ENCODE assay signal across 31 mouse cellular contexts in the genomic region with DNA sequence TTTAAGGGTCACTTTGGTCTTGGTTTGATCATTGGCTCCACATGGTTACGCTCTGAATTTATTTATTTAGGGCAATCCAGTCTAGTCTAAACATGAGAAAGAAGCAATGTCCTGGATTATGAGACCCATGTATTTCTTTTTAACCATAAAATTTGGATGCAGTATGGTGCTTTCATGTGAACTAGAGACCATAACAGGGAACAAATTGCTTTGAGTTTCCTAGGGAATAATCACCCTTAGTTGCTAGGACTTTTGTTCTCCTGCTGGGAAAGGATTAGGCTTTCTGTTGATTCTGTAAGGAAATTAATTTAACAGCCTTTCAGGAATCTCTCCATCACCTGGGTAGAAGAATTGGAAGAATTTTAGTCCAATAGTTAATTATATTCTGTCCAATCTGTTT.
A peak's percentile ranks its signal among the peaks of the same experiment; 100 is the strongest.
DNase-seq lines count a peak whose midpoint lies in the region; ATAC-seq and TF ChIP-seq lines count a peak whose summit lies in the region.
"Had no signal": no experiment of that assay in that cellular context is flagged by ENCODE, and none has a peak within 500 bp of the region (broad histone marks: within the 10 kb centered on the region; RNA-seq: fewer than 3 reads in every experiment).

No protein-coding gene starts in this region.

- ATAC-seq in forebrain, embryonic 12.5 days (ENCODE audit: low FRiP score) = peak; percentile 57; the same call in 1 of the 2 replicates
- no peak for ATAC-seq in forebrain, postnatal 0 days
- 0 out of 2 replicates have a peak, but pooled peaks have one; percentile 34 for ATAC-seq in midbrain, embryonic 12.5 days (ENCODE audit: low FRiP score, low read depth)
- ATAC-seq in midbrain, embryonic 13.5 days = no peak
- ATAC-seq: hindbrain, embryonic 16.5 days; intestine, embryonic 15.5 days; Patski had no signal

- WGBS in forebrain, embryonic 12.5 days = 24% methylated on average over 1 of the region's 1 CpGs
- WGBS in forebrain, postnatal 0 days = 16% methylated on average over 1 of the region's 1 CpGs
- 16% methylated on average over 1 of the region's 1 CpGs for WGBS in midbrain, embryonic 12.5 days
- WGBS in midbrain, embryonic 13.5 days = 14% methylated on average over 1 of the region's 1 CpGs

- no peak overlapping the region for H3K4me2 ChIP-seq in forebrain, embryonic 12.5 days
- no peak overlapping the region for H3K4me2 ChIP-seq in forebrain, postnatal 0 days (ENCODE audit: low read depth)
- H3K4me2 ChIP-seq in midbrain, embryonic 12.5 days (replicated peaks) = no peak overlapping the region
- H3K4me2 ChIP-seq in midbrain, embryonic 13.5 days (replicated peaks) = no peak overlapping the region
- H3K4me2 ChIP-seq: embryonic facial prominence, embryonic 13.5 days; heart, embryonic 12.5 days; heart, embryonic 15.5 days; hindbrain, embryonic 13.5 days; intestine, embryonic 15.5 days had no signal

- no peak overlapping the region for H3K4me3 ChIP-seq in forebrain, embryonic 12.5 days (replicated peaks)
- no peak overlapping the region for H3K4me3 ChIP-seq in forebrain, postnatal 0 days (ENCODE audit: low read depth, low read length)
- H3K4me3 ChIP-seq in midbrain, embryonic 12.5 days = no peak overlapping the region
- H3K4me3 ChIP-seq in midbrain, embryonic 13.5 days (replicated peaks) = no peak overlapping the region
- H3K4me3 ChIP-seq: embryonic facial prominence, embryonic 10.5 days; embryonic facial prominence, embryonic 13.5 days; erythroblast, embryonic 14.5 days; heart, embryonic 12.5 days; heart, embryonic 15.5 days; hindbrain, embryonic 10.5 days; hindbrain, embryonic 13.5 days; intestine, embryonic 15.5 days had no signal

- no peaks in the 10 kb centered on the region for H3K36me3 ChIP-seq in forebrain, embryonic 12.5 days (replicated peaks)
- no peaks in the 10 kb centered on the region for H3K36me3 ChIP-seq in forebrain, postnatal 0 days (ENCODE audit: insufficient read depth)
- no peaks in the 10 kb centered on the region for H3K36me3 ChIP-seq in midbrain, embryonic 12.5 days
- no peaks in the 10 kb centered on the region for H3K36me3 ChIP-seq in midbrain, embryonic 13.5 days
- H3K36me3 ChIP-seq: embryonic facial prominence, embryonic 10.5 days; embryonic facial prominence, embryonic 13.5 days; G1E; heart, embryonic 12.5 days; heart, embryonic 15.5 days; hindbrain, embryonic 10.5 days; hindbrain, embryonic 13.5 days; intestine, embryonic 15.5 days had no signal

- no peak overlapping the region for H3K27ac ChIP-seq in forebrain, embryonic 12.5 days
- no peak overlapping the region for H3K27ac ChIP-seq in forebrain, postnatal 0 days (ENCODE audit: low read depth, low read length)
- H3K27ac ChIP-seq in midbrain, embryonic 12.5 days (replicated peaks) = no peak overlapping the region
- H3K27ac ChIP-seq in midbrain, embryonic 13.5 days = no peak overlapping the region
- H3K27ac ChIP-seq: embryonic facial prominence, embryonic 10.5 days; embryonic facial prominence, embryonic 13.5 days; heart, embryonic 15.5 days; hindbrain, embryonic 10.5 days; hindbrain, embryonic 13.5 days; intestine, embryonic 15.5 days had no signal

- H3K9me3 ChIP-seq in forebrain, embryonic 12.5 days = no peaks in the 10 kb centered on the region
- H3K9me3 ChIP-seq in forebrain, postnatal 0 days (ENCODE audit: low read length) = no peaks in the 10 kb centered on the region
- no peaks in the 10 kb centered on the region for H3K9me3 ChIP-seq in midbrain, embryonic 12.5 days
- H3K9me3 ChIP-seq in midbrain, embryonic 13.5 days = no peaks in the 10 kb centered on the region
- H3K9me3 ChIP-seq: embryonic facial prominence, embryonic 10.5 days; embryonic facial prominence, embryonic 13.5 days; G1E; heart, embryonic 12.5 days; heart, embryonic 15.5 days; hindbrain, embryonic 10.5 days; hindbrain, embryonic 13.5 days; intestine, embryonic 15.5 days had no signal

- H3K4me1 ChIP-seq in forebrain, embryonic 12.5 days = no peaks in the 10 kb centered on the region
- H3K4me1 ChIP-seq in forebrain, postnatal 0 days (ENCODE audit: insufficient read depth) = no peaks in the 10 kb centered on the region
- no peaks in the 10 kb centered on the region for H3K4me1 ChIP-seq in midbrain, embryonic 12.5 days
- H3K4me1 ChIP-seq in midbrain, embryonic 13.5 days (replicated peaks) = no peaks in the 10 kb centered on the region
- H3K4me1 ChIP-seq: embryonic facial prominence, embryonic 10.5 days; embryonic facial prominence, embryonic 13.5 days; heart, embryonic 12.5 days; heart, embryonic 15.5 days; hindbrain, embryonic 10.5 days; hindbrain, embryonic 13.5 days; intestine, embryonic 15.5 days had no signal

- DNase-seq in embryo, embryonic 10.5 days (ENCODE audit: low spot score) = peak; percentile 18
- no peak for DNase-seq in embryo, embryonic 9.5 days (ENCODE audit: extremely low spot score)
- no peak for DNase-seq in forebrain, postnatal 0 days
- DNase-seq in frontal cortex, postnatal 14 days (ENCODE audit: low spot score in 2 of 2) = no peak
- DNase-seq: adrenal gland, postnatal 10 days; adrenal gland, postnatal 36 days; B cell, adult 2 months; cerebellum, adult 11 months; cerebellum, adult 2 months; cerebellum, adult 9-11 months; cerebellum, postnatal 25 days; gastrocnemius, postnatal 25 days; heart, adult 18-20 months; heart, postnatal 10 days; heart, postnatal 36 days; kidney, adult 11 months had no signal

- TF ChIP-seq CTCF in forebrain, postnatal 0 days (IDR thresholded peaks at IDR 0.05; ENCODE audit: low read depth) = no peak

- no peaks in the 10 kb centered on the region for H3K27me3 ChIP-seq in forebrain, embryonic 12.5 days
- no peaks in the 10 kb centered on the region for H3K27me3 ChIP-seq in forebrain, postnatal 0 days (ENCODE audit: insufficient read depth, low read length)
- H3K27me3 ChIP-seq in midbrain, embryonic 12.5 days = no peaks in the 10 kb centered on the region
- no peaks in the 10 kb centered on the region for H3K27me3 ChIP-seq in midbrain, embryonic 13.5 days
- H3K27me3 ChIP-seq: CH12.LX; embryonic facial prominence, embryonic 13.5 days; heart, embryonic 12.5 days; heart, embryonic 15.5 days; hindbrain, embryonic 13.5 days; intestine, embryonic 15.5 days; Patski had no signal

- H3K9ac ChIP-seq in forebrain, embryonic 12.5 days = no peak overlapping the region
- H3K9ac ChIP-seq in forebrain, postnatal 0 days = no peak overlapping the region
- no peak overlapping the region for H3K9ac ChIP-seq in midbrain, embryonic 12.5 days (replicated peaks)
- no peak overlapping the region for H3K9ac ChIP-seq in midbrain, embryonic 13.5 days (replicated peaks)
- H3K9ac ChIP-seq: embryonic facial prominence, embryonic 13.5 days; heart, embryonic 12.5 days; heart, embryonic 15.5 days; hindbrain, embryonic 13.5 days; intestine, embryonic 15.5 days had no signal

Comparison
In these comparisons a context has a peak if more than half of its experiments do, and no peak if none do; other contexts are left out.
1. ATAC-seq: peak in forebrain, embryonic 12.5 days (single experiment) and midbrain, embryonic 12.5 days (single experiment); none in forebrain, postnatal 0 days (single experiment) and midbrain, embryonic 13.5 days (single experiment).